Mouse (Mus musculus) neural tube, embryonic 13.5 days (tissue): Measurements from ENCODE around the gene Pex1. TPM values are rescaled to one million over a fixed set of nuclear protein-coding genes. Genes with fewer than 3 reads are reported as not detected.

ENCODE experiments used
- ATAC-seq: fragments of 200-750 bp; cut with Nextera tagmentation; 2 replicates; pipeline ENCODE4 v1.8.0; 2017; ENCODE audit warnings: low read depth, mild to moderate bottlenecking, moderate TSS enrichment, moderate library complexity
- H3K27ac ChIP-seq: fragments of 300-500 bp; sonication (generic); replicated peaks from 2 replicates; pipeline ENCODE4 v1.5.1; 2015; ENCODE audit warnings: moderate library complexity, mild to moderate bottlenecking, inconsistent platforms
- H3K27me3 ChIP-seq: fragments of 300-500 bp; sonication (generic); 2 replicates; pipeline ENCODE4 v1.6.1; 2015; ENCODE audit warnings: mild to moderate bottlenecking, inconsistent platforms
- H3K36me3 ChIP-seq: fragments of 300-500 bp; sonication (generic); 2 replicates; pipeline ENCODE4 v1.6.1; 2015; ENCODE audit warnings: mild to moderate bottlenecking, inconsistent platforms
- H3K4me1 ChIP-seq: fragments of 300-500 bp; sonication (generic); replicated peaks from 2 replicates; pipeline ENCODE4 v1.6.1; 2015; ENCODE audit warnings: inconsistent platforms
- H3K4me2 ChIP-seq: fragments of 300-500 bp; sonication (generic); 2 replicates; pipeline ENCODE4 v1.6.1; 2015; ENCODE audit warnings: inconsistent platforms, mild to moderate bottlenecking, moderate library complexity
- H3K4me3 ChIP-seq: fragments of 300-500 bp; sonication (generic); 2 replicates; pipeline ENCODE4 v1.5.1; 2015; ENCODE audit warnings: mild to moderate bottlenecking, inconsistent platforms
- H3K9ac ChIP-seq: fragments of 300-500 bp; sonication (generic); 2 replicates; pipeline ENCODE4 v1.6.1; 2015; ENCODE audit warnings: moderate library complexity, mild to moderate bottlenecking, inconsistent platforms
- H3K9me3 ChIP-seq: fragments of 300-500 bp; sonication (generic); 2 replicates; pipeline ENCODE4 v1.6.1; 2016; ENCODE audit warnings: inconsistent platforms
- WGBS: fragments of 180-500 bp; shearing (Covaris S2); methylation state at CpG from one replicate; pipeline ENCODE4 v1.1.7; 2015; 5-methylcytosine and 5-hydroxymethylcytosine counted together
- microRNA-seq: library from miRNA; unstranded; fragments of <30 nt; microRNA quantifications from one replicate; pipeline ENCODE4, GENCODE M21; 2016
- polyA plus RNA-seq: library from polyadenylated mRNA; unstranded; fragments of >200 nt; fragmentation: Nextera tagmentation; extraction: Ambion mirVana; gene quantifications from 2 replicates; pipeline ENCODE4 v1.2.1, GENCODE M21; 2015

The Pex1 gene
- polyA plus RNA-seq, 1 experiment from 2014 or later: 26.8 TPM

DNA sequence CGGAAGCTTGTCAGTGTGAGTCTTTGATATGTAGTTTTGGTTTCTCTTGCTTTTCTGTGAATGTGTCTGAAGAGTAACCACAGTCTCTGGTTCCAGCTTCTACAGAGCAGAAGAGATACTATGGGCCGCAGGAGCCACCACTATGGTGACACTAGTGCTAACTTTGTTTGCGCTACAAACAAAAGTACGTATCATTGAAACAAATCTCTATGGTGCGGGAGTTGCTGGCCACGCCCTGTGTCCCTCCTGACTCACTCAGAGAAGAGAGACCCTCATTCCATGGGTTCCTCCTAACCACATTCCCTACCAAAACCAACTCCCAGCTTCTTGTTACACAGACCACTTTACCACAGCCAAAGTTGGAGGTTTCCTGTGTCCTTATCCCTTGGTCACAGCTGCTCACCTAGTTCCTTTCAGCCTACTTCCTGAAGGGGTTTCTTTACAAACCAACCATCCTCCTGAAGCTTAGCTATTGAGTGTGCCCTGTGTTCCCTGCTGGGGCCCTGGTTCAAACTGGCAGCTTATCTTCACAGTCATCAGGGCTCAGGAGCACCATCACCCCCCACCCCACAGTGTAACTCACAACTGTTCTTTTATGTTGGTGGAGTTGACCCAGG is 74.2 kb downstream of the Pex1 start:
- WGBS: 93% methylated on average over 6 of the region's 6 CpGs
- ATAC-seq: no peak

More for the DNA sequence above, 74.2 kb downstream of the Pex1 start:
- H3K4me2 ChIP-seq: no peak overlapping the region
- no peaks in the 10 kb centered on the region for H3K36me3 ChIP-seq
- H3K9ac ChIP-seq: no peak overlapping the region
- H3K4me3 ChIP-seq: no peak overlapping the region
- H3K27ac ChIP-seq: no peak overlapping the region
- no peaks in the 10 kb centered on the region for H3K4me1 ChIP-seq
- no peaks in the 10 kb centered on the region for H3K27me3 ChIP-seq
- no peaks in the 10 kb centered on the region for H3K9me3 ChIP-seq

Small RNA genes within 50 kb of the gene (microRNA-seq; reads per million reads assigned to microRNA genes)
- gene Gm26238: not detected

Other genes starting within 250 kb of the Pex1 start
- 24.3 and 25.3 TPM in 2 replicates for gene Fam133b, start 52.2 kb upstream of the Pex1 start, polyA plus RNA-seq
- gene 1700109H08Rik, start 24.5 kb upstream of the Pex1 start, polyA plus RNA-seq: 2.0 and 2.4 TPM in 2 replicates
- gene Rbm48, start 519 bp downstream of the Pex1 start, polyA plus RNA-seq: 16.1 and 16.5 TPM in 2 replicates
- gene Tmbim7, start 55.1 kb downstream of the Pex1 start, polyA plus RNA-seq: not detected in 2 replicates
- 68.8 TPM in 2 replicates for gene Gatad1, start 61.1 kb downstream of the Pex1 start, polyA plus RNA-seq
- 18.3 and 18.9 TPM in 2 replicates for gene Ankib1, start 206.9 kb downstream of the Pex1 start, polyA plus RNA-seq
- 59.4 and 62.0 TPM in 2 replicates for gene Krit1, start 207.1 kb downstream of the Pex1 start, polyA plus RNA-seq
- 0.10 TPM in 2 replicates for gene Lrrd1, start 249.1 kb downstream of the Pex1 start, polyA plus RNA-seq